Mouse (Mus musculus) cerebellum, postnatal 10 days (tissue): ENCODE data around the gene Gtpbp4.
"Not testable (repeated sequence)": the region's sequence is repeated elsewhere in the genome, so short reads cannot be mapped to it uniquely, and the experiment has no call there.

Experiments used
- DNase-seq, 2 experiments: peaks; one replicate each; pipeline ENCODE4 v3.0.0; 2021; ENCODE audit warnings: mixed read lengths in 2 of 2

Gene Gtpbp4

DNA sequence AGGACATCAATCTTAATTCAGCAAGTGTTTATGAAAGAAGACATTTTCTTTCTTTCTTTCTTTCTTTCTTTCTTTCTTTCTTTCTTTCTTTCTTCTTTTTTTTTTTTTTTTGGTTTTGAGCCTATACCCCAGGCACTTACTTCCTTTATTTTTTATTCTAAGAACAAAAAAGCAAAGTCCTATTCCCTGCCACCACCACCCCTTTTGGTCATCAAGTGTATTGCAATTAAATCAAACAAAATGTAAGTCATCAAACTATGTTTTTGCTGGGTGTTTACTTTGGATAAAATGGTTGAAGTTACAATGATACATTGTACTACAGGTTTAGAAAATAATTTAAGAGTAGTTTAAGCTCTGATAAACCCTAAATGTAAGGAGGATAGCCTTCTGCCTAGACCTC is 23.5 kb downstream of the Gtpbp4 start:
- no peak for DNase-seq

- DNase-seq = no peak
These were observed 28.1 kb downstream of the Gtpbp4 start for GRCm38 (mm10) chr13:8967742-8968141.

DNA sequence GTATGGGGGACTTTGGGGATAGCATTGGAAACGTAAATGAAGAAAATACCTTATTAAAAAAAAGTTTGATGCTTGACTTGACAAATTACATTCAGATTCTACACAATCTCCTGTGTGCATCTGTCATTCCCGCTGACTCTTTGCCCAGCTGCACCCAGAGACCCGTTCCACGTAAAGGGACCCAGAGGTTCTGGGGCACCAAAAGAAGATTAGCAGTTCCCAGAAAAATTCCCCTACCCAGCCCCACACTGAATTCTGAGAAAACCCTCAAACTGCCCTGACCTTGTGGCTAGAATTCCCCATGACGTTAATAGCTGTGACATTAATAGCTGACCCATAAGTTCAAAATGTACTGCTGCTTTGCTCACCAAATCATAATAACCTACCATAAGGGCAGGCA is 30.7 kb downstream of the Gtpbp4 start:
- no peak for DNase-seq

DNA sequence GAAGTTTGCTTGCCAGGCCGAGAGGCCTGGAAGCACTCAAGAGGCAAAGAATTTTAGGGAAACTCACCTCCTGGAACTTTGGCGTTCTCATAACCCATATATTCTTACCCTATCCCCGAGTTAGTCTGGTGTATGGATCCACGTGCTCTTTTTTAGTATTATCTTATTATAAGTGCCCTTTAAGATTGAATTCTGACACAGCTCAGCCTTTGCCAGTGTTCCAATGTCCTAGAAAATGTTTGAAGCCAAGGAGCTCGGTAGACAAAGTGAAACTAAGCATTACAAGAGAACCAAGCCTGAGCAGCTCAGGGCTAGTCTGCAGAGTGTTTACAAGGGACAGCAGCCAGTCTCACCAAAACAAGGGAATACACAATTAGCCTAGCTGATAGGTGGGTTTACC is 33.6 kb downstream of the Gtpbp4 start:
- DNase-seq = not testable (repeated sequence)

DNA sequence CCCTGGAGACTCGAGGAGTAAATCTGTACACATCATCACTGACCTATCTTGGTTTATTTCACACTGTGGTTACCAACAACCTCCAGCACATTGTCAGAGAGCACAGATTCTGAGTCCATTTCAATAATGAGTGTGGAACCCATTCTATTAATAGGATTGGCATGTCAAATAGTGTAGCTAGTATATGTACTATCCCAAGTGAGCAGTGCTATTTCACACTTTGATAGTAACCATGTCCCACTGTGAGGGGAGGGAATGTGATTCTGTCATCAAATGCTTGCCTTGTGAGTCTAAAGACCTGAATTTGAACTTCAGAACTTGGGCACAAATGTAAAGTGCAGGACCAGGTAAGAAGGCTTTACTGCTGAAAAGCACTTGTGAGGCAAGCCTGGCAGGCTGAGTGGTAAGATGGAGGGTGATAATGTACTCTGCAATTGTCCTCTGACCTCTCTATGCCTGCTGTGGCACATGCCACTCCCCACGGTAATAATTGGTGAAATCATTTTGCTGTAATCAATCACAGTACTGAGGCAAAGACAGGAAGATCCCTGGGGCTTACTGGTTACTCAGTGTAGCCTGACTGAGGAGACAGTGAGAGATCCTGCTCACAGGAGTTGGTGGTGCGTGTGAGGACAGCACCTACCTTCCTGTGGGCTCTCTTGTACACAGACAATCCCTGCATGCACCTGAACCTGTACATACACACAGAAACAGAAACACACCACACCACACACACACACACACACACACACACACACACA is 34.6 kb downstream of the Gtpbp4 start:
- not testable (repeated sequence) for DNase-seq

- not testable (repeated sequence) for DNase-seq
These were observed 36.3 kb downstream of the Gtpbp4 start for GRCm38 (mm10) chr13:8959554-8959953.

GRCm38 (mm10) chr13:8959058-8959457 is 36.8 kb downstream of the Gtpbp4 start:
- not testable (repeated sequence) for DNase-seq

GRCm38 (mm10) chr13:8956873-8957272 is 39.0 kb downstream of the Gtpbp4 start:
- DNase-seq = not testable (repeated sequence)

- DNase-seq = not testable (repeated sequence)
These were observed 40.8 kb downstream of the Gtpbp4 start for GRCm38 (mm10) chr13:8955127-8955526.

DNA sequence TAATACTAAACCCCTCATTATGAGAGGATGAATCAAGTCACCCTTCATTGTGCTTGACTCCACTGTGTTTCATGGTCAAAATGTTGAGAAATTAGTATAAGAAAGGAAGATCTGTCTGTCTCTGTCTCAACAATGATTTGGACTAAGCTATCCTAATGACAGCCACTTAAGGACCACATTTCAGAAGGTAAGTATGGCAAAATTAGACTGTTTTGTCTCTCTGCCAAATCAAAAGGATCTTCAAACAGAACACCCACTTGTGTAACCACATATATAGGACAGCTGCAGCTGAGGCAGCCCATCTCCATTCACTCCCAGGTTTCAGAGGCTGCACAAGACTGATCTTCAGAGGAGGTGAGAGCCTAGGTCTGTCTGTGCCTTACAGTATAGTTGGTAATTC is 43.3 kb downstream of the Gtpbp4 start, which contains the start of gene Idi2:
Gene Idi2, plus strand, starts transcription at position 301 of the 400 bp plus-strand sequence.
- DNase-seq = not testable (repeated sequence)

DNA sequence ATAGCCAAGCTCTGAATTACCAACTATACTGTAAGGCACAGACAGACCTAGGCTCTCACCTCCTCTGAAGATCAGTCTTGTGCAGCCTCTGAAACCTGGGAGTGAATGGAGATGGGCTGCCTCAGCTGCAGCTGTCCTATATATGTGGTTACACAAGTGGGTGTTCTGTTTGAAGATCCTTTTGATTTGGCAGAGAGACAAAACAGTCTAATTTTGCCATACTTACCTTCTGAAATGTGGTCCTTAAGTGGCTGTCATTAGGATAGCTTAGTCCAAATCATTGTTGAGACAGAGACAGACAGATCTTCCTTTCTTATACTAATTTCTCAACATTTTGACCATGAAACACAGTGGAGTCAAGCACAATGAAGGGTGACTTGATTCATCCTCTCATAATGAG is 47.8 kb downstream of the Gtpbp4 start, which contains the start of gene Gm9745:
Gene Gm9745, minus strand, starts transcription at position 101 of the 400 bp plus-strand sequence.
- not testable (repeated sequence) for DNase-seq

DNA sequence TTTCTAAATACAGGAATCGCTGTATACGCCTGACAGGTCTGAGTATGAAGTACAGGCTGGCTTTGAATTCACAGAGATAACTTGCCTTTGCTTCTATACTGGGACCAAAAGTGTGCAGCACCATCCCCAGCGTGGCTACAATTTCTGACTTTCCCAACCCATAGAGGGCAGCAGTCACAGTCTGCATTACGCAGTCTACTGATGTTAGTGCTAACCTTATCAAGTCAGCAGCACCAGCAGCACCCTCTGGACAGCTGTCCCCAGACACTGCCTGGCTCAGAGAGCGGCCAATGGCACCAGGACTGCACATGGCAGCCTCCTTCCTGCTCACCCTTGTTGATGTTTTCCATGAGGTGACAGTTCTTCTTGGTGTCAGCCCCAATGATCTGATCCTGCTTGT is 52.1 kb downstream of the Gtpbp4 start:
- DNase-seq = not testable (repeated sequence)

DNA sequence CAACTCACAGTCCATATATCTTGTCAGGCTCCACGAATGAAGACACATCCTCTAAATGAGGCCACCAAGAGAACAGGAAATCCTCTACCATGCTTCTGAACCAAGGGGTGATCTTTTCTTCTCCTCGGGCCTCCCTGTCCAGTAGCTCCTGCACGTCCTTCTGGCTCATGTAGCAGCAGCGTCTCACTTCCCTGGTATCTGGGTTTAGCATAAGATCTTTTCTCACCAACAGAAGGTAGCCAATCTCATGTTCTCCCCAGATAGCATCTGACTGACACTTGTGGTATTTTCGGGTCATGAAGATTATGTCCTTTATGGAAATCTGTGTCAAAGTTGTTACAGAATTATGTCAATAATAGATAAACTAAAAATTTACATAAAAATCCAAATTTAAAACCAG is 54.2 kb downstream of the Gtpbp4 start:
- not testable (repeated sequence) for DNase-seq

- DNase-seq = not testable (repeated sequence)
These were observed 54.8 kb downstream of the Gtpbp4 start for GRCm38 (mm10) chr13:8941110-8941509.

- DNase-seq = not testable (repeated sequence)
These were observed 58.2 kb downstream of the Gtpbp4 start for GRCm38 (mm10) chr13:8937611-8938140.

GRCm38 (mm10) chr13:8933499-8933898 is 62.4 kb downstream of the Gtpbp4 start:
- DNase-seq = no peak
